Mouse (Mus musculus): ENCODE measurements around the gene Pop7.

GRCm38 (mm10) chr5:137539291-137539801 is 37.0 kb upstream of the Pop7 start:
- TF ChIP-seq CTCF (IDR thresholded peaks at IDR 0.05; ENCODE audit: low read depth) (no peak), EP300 (IDR thresholded peaks at IDR 0.05; ENCODE audit: low read depth) (no peak)
